Mouse (Mus musculus): ENCODE measurements around the gene Nfyc. TPM values are rescaled to one million over a fixed set of nuclear protein-coding genes. Genes with fewer than 3 reads are reported as not detected.

Nfyc gene
- total and polyA plus RNA-seq, 3 experiments: 39.5 to 178 (median 64.8) TPM

- Histone ChIP-seq H3K27ac (ENCODE audit: control insufficient read depth, low read depth, low read length) (no peak overlapping the region), H3K27me3 (ENCODE audit: control insufficient read depth in 1 of 2, insufficient read depth in 2 of 2, low read length in 2 of 2) (no peaks in the 10 kb centered on the region), H3K9ac (ENCODE audit: control insufficient read depth, low read depth, low read length, poor library complexity, severe bottlenecking) (no peak overlapping the region), H3K9me3 (replicated peaks; ENCODE audit: insufficient read depth, low read length) (no peaks in the 10 kb centered on the region), H3K4me3 (ENCODE audit: control insufficient read depth in 1 of 2, insufficient read depth in 1 of 2, low read depth in 2 of 2, low read length in 2 of 2) (no peak overlapping the region), H3K79me2 (ENCODE audit: control insufficient read depth, insufficient read depth, low read length, poor library complexity) (peaks cover 67% of the 10 kb centered on the region), H3K4me1 (ENCODE audit: control insufficient read depth in 1 of 2, insufficient read depth in 2 of 2, low read length in 2 of 2) (peaks cover 10 to 11% of the 10 kb centered on the region in 2 experiments; a peak in 3 of 4 replicates), H3K36me3 (ENCODE audit: control insufficient read depth in 1 of 2, insufficient read depth in 2 of 2, low read length in 2 of 2) (peaks cover 0 to 25% of the 10 kb centered on the region in 2 experiments; a peak in 3 of 4 replicates)
- DNase-seq (ENCODE audit: low read depth, low spot score): no peak
- TF ChIP-seq MAX (IDR thresholded peaks at IDR 0.05; ENCODE audit: low read length) (no peak), EP300 (IDR thresholded peaks at IDR 0.05; ENCODE audit: low read depth in 1 of 2, low read length in 2 of 2) (peak in 1 of 2 experiments; percentile 21; a peak in 1 of 4 replicates)
Measured at GRCm38 (mm10) chr4:120814171-120814570, 17.2 kb downstream of the Nfyc start.

DNA sequence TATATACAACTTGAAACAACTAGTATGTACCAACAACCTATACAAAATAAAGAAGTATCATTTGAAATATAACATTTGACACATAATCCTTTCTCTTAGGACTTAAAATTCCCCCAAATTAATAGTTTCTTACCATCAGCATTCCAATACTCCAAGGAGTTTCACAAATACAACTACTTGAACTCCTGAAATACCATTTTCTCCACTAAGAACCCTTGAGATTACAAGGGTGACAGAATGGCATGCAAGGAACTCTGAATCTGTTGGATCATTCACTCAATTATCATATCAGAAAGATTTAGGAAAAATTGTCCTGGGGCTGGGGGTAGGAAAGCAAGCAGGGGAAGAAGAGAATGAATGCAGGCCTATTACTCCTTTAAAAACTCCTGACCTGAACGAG lies 17.6 kb downstream of the Nfyc start:
- no peak overlapping the region for H3K4me3 ChIP-seq (ENCODE audit: control insufficient read depth in 1 of 2, insufficient read depth in 1 of 2, low read depth in 2 of 2, low read length in 2 of 2)
- TF ChIP-seq SIN3A (IDR thresholded peaks at IDR 0.05; ENCODE audit: low read length) (no peak), MYB (IDR thresholded peaks at IDR 0.05; ENCODE audit: low read depth, low read length) (no peak), USF1 (IDR thresholded peaks at IDR 0.05; ENCODE audit: low read depth, low read length) (no peak), MEF2A (IDR thresholded peaks at IDR 0.05; ENCODE audit: extremely low read depth, insufficient replicate concordance, low read depth, low read length, poor library complexity, severe bottlenecking) (no peak), ZNF384 (IDR thresholded peaks at IDR 0.05; ENCODE audit: low read depth, low read length) (no peak), POLR2AphosphoS5 (IDR thresholded peaks at IDR 0.05; ENCODE audit: borderline replicate concordance, low read depth, low read length) (no peak), TBP (IDR thresholded peaks at IDR 0.05; ENCODE audit: low read depth, low read length) (no peak)

DNA sequence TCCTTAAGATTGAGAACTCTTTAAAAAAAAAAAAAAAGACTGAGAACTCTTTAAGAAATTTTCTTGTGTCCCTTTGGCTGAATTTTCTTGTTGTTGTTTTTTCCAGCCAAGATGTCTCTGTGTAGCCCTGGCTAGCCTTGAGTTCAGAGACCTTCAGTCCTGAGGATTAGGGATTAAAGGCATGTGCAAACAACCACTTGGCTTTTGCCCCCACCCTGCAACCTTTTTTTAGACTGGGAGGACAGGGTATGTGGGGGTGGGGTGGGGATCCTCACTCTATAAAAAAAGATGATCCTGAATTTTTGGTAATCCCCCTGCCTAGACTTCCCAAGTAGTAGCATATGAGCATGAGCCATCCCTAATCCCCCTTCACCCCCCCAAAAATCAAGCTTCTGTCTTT lies 25.6 kb downstream of the Nfyc start:
- DNase-seq (ENCODE audit: low read depth, low spot score): no peak
- peaks cover under 1 to 17% of the 10 kb centered on the region in 2 experiments; a peak in 2 of 4 replicates for H3K36me3 ChIP-seq (ENCODE audit: control insufficient read depth in 1 of 2, insufficient read depth in 2 of 2, low read length in 2 of 2)
- peaks cover 37% of the 10 kb centered on the region for H3K79me2 ChIP-seq (ENCODE audit: control insufficient read depth, insufficient read depth, low read length, poor library complexity)
- H3K27ac ChIP-seq (ENCODE audit: control insufficient read depth, low read depth, low read length): no peak overlapping the region
- peaks cover 0 to 5% of the 10 kb centered on the region in 2 experiments; a peak in 2 of 4 replicates for H3K4me1 ChIP-seq (ENCODE audit: control insufficient read depth in 1 of 2, insufficient read depth in 2 of 2, low read length in 2 of 2)
- H3K9me3 ChIP-seq (replicated peaks; ENCODE audit: insufficient read depth, low read length): no peaks in the 10 kb centered on the region
- no peak for TF ChIP-seq USF1 (IDR thresholded peaks at IDR 0.05; ENCODE audit: low read depth, low read length)
- TF ChIP-seq USF2 (IDR thresholded peaks at IDR 0.05; ENCODE audit: borderline replicate concordance in 1 of 2, insufficient read depth in 1 of 2, low read depth in 1 of 2, low read length in 2 of 2): no peak
- TF ChIP-seq NELFE (IDR thresholded peaks at IDR 0.05; ENCODE audit: low read depth, low read length): no peak
- TF ChIP-seq BHLHE40 (IDR thresholded peaks at IDR 0.05; ENCODE audit: borderline replicate concordance, low read depth, low read length): no peak
- no peak for TF ChIP-seq HCFC1 (IDR thresholded peaks at IDR 0.05; ENCODE audit: low read depth, low read length)
- TF ChIP-seq MAZ (IDR thresholded peaks at IDR 0.05; ENCODE audit: low read depth, low read length): no peak
- no peak for TF ChIP-seq GATA1 (IDR thresholded peaks at IDR 0.05; ENCODE audit: low read depth, low read length)
- no peak for TF ChIP-seq JUND (IDR thresholded peaks at IDR 0.05; ENCODE audit: low read depth, low read length)
- no peak for TF ChIP-seq E2F4 (IDR thresholded peaks at IDR 0.05; ENCODE audit: borderline replicate concordance, low read depth, low read length)
- no peak for TF ChIP-seq SIN3A (IDR thresholded peaks at IDR 0.05; ENCODE audit: low read length)
- TF ChIP-seq MAX (IDR thresholded peaks at IDR 0.05; ENCODE audit: low read length): no peak
- TF ChIP-seq ZKSCAN1 (IDR thresholded peaks at IDR 0.05; ENCODE audit: low read depth, low read length): no peak
- TF ChIP-seq MYC (IDR thresholded peaks at IDR 0.05; ENCODE audit: low read depth, low read length): no peak
- no peak overlapping the region for H3K9ac ChIP-seq (ENCODE audit: control insufficient read depth, low read depth, low read length, poor library complexity, severe bottlenecking)
- no peak overlapping the region for H3K4me3 ChIP-seq (ENCODE audit: control insufficient read depth in 1 of 2, insufficient read depth in 1 of 2, low read depth in 2 of 2, low read length in 2 of 2)
- no peaks in the 10 kb centered on the region for H3K27me3 ChIP-seq (ENCODE audit: control insufficient read depth in 1 of 2, insufficient read depth in 2 of 2, low read length in 2 of 2)

More for the DNA sequence above, 17.6 kb downstream of the Nfyc start:
- Histone ChIP-seq H3K27ac (ENCODE audit: control insufficient read depth, low read depth, low read length) (no peak overlapping the region), H3K27me3 (ENCODE audit: control insufficient read depth in 1 of 2, insufficient read depth in 2 of 2, low read length in 2 of 2) (no peaks in the 10 kb centered on the region), H3K9ac (ENCODE audit: control insufficient read depth, low read depth, low read length, poor library complexity, severe bottlenecking) (no peak overlapping the region), H3K4me1 (ENCODE audit: control insufficient read depth in 1 of 2, insufficient read depth in 2 of 2, low read length in 2 of 2) (peaks cover 10 to 11% of the 10 kb centered on the region in 2 experiments; a peak in 3 of 4 replicates), H3K79me2 (ENCODE audit: control insufficient read depth, insufficient read depth, low read length, poor library complexity) (peaks cover 65% of the 10 kb centered on the region), H3K9me3 (replicated peaks; ENCODE audit: insufficient read depth, low read length) (no peaks in the 10 kb centered on the region), H3K36me3 (ENCODE audit: control insufficient read depth in 1 of 2, insufficient read depth in 2 of 2, low read length in 2 of 2) (peaks cover 0 to 26% of the 10 kb centered on the region in 2 experiments; a peak in 3 of 4 replicates)
- DNase-seq (ENCODE audit: low read depth, low spot score): no peak

All from MEL (cell line).